In genomic region chrX:147535616-147536015, GRCm38 (mm10) we compare ENCODE assay signal across 21 mouse cellular contexts. TPM values are rescaled to one million over a fixed set of nuclear protein-coding genes. Genes with fewer than 3 reads are reported as not detected.
"Had no signal": no experiment of that assay in that cellular context is flagged by ENCODE, and none has a peak within 500 bp of the region (broad histone marks: within the 10 kb centered on the region; RNA-seq: fewer than 3 reads in every experiment).

No protein-coding gene starts in this region.

- H3K4me2 ChIP-seq: lung, embryonic 15.5 days; midbrain, embryonic 11.5 days; neural tube, embryonic 13.5 days; neural tube, embryonic 15.5 days had no signal

- H3K36me3 ChIP-seq: lung, embryonic 15.5 days; neural tube, embryonic 13.5 days; neural tube, embryonic 15.5 days had no signal

- H3K9me3 ChIP-seq: lung, embryonic 15.5 days; megakaryocyte, embryonic 14.5 days; neural tube, embryonic 13.5 days; neural tube, embryonic 15.5 days had no signal

- DNase-seq: lung, adult 2 months; lung, postnatal 14 days; lung, postnatal 36 days; midbrain, embryonic 14.5 days; retina, postnatal 1 day; right cerebral cortex, adult 18-20 months; right cerebral cortex, postnatal 25 days; right cerebral cortex, postnatal 4 days; spleen, adult 18-20 months; thymus, adult 18-20 months; thymus, postnatal 14 days; thymus, postnatal 36 days had no signal

- H3K27ac ChIP-seq: lung, embryonic 15.5 days; macrophage; neural tube, embryonic 13.5 days; neural tube, embryonic 15.5 days had no signal

- H3K27me3 ChIP-seq: lung, embryonic 15.5 days; neural tube, embryonic 13.5 days; neural tube, embryonic 15.5 days had no signal

- H3K9ac ChIP-seq: lung, embryonic 15.5 days; neural tube, embryonic 13.5 days; neural tube, embryonic 15.5 days had no signal

- ATAC-seq: lung, postnatal 0 days; midbrain, embryonic 16.5 days had no signal

- H3K4me3 ChIP-seq: lung, embryonic 15.5 days; megakaryocyte, embryonic 14.5 days; myocyte; neural tube, embryonic 13.5 days; neural tube, embryonic 15.5 days had no signal

- H3K4me1 ChIP-seq: lung, embryonic 15.5 days; megakaryocyte, embryonic 14.5 days; neural tube, embryonic 13.5 days had no signal

RNA-seq across cellular contexts. Expression of gene Lrch2, which starts 18.3 kb away (rescaled TPM):
- polyA plus RNA-seq: macrophage had no signal
